Mouse (Mus musculus) gastrocnemius, postnatal 4 days (tissue): ENCODE data around the gene Pygm. TPM values are rescaled to one million over a fixed set of nuclear protein-coding genes. Genes with fewer than 3 reads are reported as not detected.

Experiments used
- DNase-seq, 2 experiments: peaks; one replicate each; pipeline ENCODE4 v3.0.0; 2021 to 2022; ENCODE audit warnings: low spot score in 2 of 2, mixed read lengths in 2 of 2
- total RNA-seq, 2 experiments: library from RNA; stranded (reverse); gene quantifications; 2 replicates each; pipeline ENCODE4 v1.2.3; 2021

Gene Pygm
- total RNA-seq, 2 experiments from 2014 or later: 2,079 to 2,155 TPM

- DNase-seq: no peak
These were observed 22.9 kb downstream of the Pygm start for GRCm38 (mm10) chr19:6407109-6407508.

- DNase-seq: peak in 1 of 2 experiments; percentile 10
These were observed 23.8 kb downstream of the Pygm start for GRCm38 (mm10) chr19:6407816-6408510.

- DNase-seq: no peak
These were observed 24.6 kb downstream of the Pygm start for GRCm38 (mm10) chr19:6408749-6409148.

DNA sequence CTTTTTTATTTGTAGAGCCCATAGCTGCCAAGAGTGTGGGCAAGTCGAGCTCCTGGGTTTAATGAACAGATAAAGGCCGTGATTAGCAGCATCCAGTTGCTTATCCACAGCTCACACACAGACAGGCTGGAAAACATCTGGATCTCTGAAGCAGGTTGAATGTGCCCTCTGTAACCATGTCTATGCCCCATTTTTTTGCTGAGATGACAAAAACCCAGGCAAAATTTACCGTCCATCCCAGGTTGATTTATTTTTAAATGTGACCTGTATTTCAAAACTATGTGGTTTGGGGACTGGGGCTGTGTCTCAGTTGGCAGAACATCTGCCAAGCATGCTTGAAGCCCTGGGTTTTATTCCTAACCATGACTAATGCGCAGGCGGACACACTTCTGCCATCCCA, 25.0 kb downstream of the Pygm start:
- no peak for DNase-seq

DNA sequence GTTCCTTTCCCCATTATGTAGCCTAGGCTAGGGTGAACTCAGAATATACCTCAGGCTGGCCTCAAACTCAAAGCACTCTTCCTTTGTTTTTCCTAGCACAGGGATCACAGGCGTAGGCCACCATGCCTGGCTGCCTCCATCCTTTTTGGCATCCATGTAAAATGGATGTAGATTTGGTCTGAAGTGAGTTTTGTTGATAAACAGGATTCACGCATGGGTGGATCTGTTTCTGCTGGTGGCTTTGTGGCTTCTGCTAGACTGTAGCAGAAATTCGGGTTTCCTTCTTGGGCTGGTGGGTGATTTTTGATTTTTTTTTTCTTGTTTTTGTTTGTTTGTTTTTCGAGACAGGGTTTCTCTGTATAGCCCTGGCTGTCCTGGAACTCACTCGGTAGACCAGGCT, 25.7 kb downstream of the Pygm start:
- no peak for DNase-seq

DNA sequence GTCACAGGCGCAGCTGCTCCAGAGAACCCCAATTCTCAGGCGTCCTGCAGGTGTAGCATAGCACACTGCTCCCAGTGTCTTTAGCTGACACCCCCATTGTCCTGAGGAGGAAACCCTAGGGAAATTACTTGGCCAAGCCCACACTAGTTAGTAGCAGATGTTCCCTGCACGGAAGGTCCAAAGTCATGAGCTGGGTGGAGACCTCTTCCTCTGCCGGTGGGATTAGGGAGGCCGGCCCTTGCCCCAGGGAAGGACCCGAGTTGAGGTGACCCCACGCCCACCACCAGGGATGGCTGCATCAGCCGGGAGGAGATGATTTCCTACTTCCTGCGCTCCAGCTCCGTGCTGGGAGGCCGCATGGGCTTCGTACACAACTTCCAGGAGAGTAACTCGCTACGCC, 28.6 kb downstream of the Pygm start:
- DNase-seq: peak in 1 of 2 experiments; percentile 15

GRCm38 (mm10) chr19:6415454-6415853, 31.3 kb downstream of the Pygm start:
- no peak for DNase-seq

GRCm38 (mm10) chr19:6416124-6416770, 32.0 kb downstream of the Pygm start:
- no peak for DNase-seq

DNA sequence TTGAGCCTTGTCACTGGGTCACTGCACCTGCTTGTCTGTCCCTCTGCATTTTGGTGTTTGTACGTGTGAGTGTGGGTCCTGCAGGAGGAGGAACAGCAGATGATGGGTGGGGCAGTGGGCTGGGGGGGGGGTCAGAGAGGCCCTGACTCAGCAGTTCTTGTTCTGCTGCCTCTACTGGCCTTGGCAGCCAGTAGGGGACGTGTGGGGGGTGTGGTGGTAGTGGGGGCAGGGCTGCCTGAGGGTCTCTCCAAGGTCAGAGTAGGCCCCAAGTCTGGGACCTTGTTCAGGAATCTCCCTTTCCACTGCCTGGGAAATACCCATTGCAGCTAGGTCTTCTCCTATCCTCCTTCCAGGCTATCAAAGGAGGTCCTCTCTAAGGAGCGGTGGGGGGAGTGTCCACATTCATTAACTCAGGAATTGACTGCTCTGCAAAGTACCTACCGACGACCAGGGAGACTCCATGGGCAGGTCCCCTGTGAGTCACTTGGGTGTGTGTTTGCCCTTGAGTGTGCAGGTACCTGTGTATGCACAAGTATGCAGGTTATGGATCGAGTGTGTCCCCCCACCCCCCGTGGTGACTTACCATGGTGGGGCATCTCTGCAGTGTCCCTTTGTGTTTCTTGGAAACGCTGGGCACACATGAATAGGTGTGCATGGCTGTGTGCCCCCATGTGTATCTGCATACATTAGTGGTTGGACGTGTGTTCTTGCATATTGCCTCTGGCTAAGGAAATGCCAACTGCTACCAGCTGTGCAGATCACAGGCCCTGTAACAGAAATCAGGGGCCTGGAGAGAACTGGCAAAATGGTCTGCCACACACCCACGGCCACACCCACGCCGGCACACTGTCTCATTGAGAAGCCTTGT, 32.9 kb downstream of the Pygm start:
- DNase-seq: no peak

GRCm38 (mm10) chr19:6418233-6418879, 34.2 kb downstream of the Pygm start, which contains the start of gene Nrxn2:
Gene Nrxn2, plus strand, starts transcription at chr19:6418731.
- DNase-seq: peak; percentile 72 to 81

DNA sequence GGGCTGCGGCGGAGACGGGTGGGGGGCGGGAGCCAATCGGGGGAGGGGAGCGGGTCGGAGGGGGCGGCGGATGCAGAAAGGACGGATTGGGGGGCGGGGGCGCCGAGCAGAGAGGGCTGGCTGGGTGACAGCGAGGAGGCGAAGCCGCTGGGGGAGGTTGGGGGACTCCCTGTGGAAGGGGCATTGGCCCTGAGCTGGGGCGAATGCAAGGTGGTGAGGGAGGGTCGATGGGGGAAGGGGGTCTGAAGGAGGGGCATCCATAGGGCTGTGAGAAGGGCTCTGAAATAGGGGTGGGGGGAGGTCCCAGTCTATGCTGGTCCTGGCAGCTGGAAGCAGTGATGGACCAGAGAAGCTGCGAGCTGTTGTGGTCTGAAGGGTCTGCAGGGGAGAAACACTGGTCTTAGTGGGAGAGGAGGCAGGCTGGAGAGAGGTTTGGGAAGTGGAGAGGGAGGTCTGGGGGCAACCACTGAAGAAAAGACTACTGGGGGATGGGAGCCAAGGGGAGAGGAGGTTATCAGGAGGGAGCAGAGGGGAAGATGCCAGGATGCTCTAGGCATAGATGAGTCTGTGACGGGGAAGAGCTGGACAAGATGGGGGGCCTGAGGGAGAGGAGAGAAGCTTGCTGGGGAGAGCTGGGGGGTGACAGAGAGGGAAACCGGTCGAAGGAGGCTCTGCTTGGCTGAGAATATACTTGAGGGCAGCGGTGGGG, 34.9 kb downstream of the Pygm start:
- no peak for DNase-seq

- no peak for DNase-seq
These were observed 35.7 kb downstream of the Pygm start for GRCm38 (mm10) chr19:6419805-6420310.

GRCm38 (mm10) chr19:6420481-6421210, 36.4 kb downstream of the Pygm start:
- DNase-seq: no peak

- DNase-seq: no peak
These were observed 37.0 kb downstream of the Pygm start for GRCm38 (mm10) chr19:6421211-6421590.

GRCm38 (mm10) chr19:6422014-6422413, 37.8 kb downstream of the Pygm start:
- DNase-seq: no peak

GRCm38 (mm10) chr19:6423241-6423640, 39.0 kb downstream of the Pygm start:
- no peak for DNase-seq

DNA sequence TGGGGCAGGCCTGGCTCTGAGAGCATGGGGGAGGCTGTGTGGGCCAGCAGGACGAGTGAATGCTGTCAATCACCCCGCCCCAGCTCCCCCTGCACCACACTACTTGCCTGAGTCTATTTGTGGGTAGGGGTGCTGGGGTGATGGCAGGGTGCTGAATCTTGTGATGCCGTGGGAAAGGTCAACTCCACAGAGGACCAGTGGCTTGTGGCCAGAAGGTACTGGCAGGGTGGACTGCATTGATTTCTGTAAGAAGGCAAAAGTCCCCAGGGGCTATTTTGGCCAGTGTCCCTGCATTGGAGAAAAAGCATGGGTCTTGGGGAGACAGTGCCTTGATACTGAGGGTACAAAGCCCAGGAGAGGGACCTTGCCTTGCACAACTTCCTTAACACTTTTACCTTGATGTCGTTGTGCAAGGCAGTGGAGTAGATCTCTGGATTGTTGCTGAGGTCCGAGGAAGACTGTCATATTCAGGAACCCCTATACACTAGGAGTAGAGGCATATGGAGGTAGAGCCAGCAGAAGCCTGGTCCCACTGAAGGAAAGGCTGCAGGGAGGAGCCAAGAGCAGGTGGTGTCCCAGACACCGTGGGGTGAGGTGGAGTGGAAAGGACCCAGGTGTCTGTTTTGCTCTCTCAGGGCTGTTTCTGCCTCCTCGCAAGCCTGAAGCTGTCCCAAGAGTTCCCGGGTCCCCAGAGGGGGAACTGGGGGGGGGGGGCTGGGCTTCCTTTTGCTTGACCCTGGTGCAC, 40.1 kb downstream of the Pygm start:
- no peak for DNase-seq

- no peak for DNase-seq
These were observed 41.4 kb downstream of the Pygm start for GRCm38 (mm10) chr19:6425595-6425994.
